Mouse (Mus musculus) MEL (cell line): ENCODE results near the gene Nelfb. TPM values are rescaled to one million over a fixed set of nuclear protein-coding genes. Genes with fewer than 3 reads are reported as not detected.
A peak's percentile ranks its signal among the peaks of the same experiment; 100 is the strongest.

ENCODE experiments used
- DNase-seq: peaks from one replicate; pipeline ENCODE4 v3.0.0; 2011; ENCODE audit warnings: low read depth, low spot score
- H3K27ac ChIP-seq: 2 replicates; pipeline ENCODE4 v1.5.1; 2012; ENCODE audit warnings: low read depth, mild to moderate bottlenecking, control low read depth, low read length, moderate library complexity; ENCODE audit not compliant: control insufficient read depth
- H3K27me3 ChIP-seq, 2 experiments: fragments of 150-350 bp in 1 of 2; sonication (generic) in 1 of 2; 2 replicates each; pipeline ENCODE4 v1.6.1; 2012; ENCODE audit warnings: low read length in 2 of 2, mild to moderate bottlenecking in 2 of 2, improper control_type of control experiment in 1 of 2, moderate library complexity in 1 of 2; ENCODE audit not compliant: insufficient read depth in 2 of 2, control insufficient read depth in 1 of 2
- H3K36me3 ChIP-seq, 2 experiments: 2 replicates each; pipeline ENCODE4 v1.6.1; 2012 to 2014; ENCODE audit warnings: low read length in 2 of 2, improper control_type of control experiment in 1 of 2, inconsistent platforms in 1 of 2, mild to moderate bottlenecking in 1 of 2; ENCODE audit not compliant: insufficient read depth in 2 of 2, control insufficient read depth in 1 of 2
- H3K4me1 ChIP-seq, 2 experiments: fragments of 150-350 bp in 1 of 2; sonication (generic) in 1 of 2; 2 replicates each; pipeline ENCODE4 v1.6.1; 2012; ENCODE audit warnings: low read length in 2 of 2, improper control_type of control experiment in 1 of 2, mild to moderate bottlenecking in 1 of 2; ENCODE audit not compliant: insufficient read depth in 2 of 2, control insufficient read depth in 1 of 2
- H3K4me3 ChIP-seq, 2 experiments: fragments of 150-350 bp in 1 of 2; sonication (generic) in 1 of 2; 2 replicates each; pipeline ENCODE4 v1.5.1; 2012; ENCODE audit warnings: low read depth in 2 of 2, low read length in 2 of 2, mild to moderate bottlenecking in 2 of 2, moderate library complexity in 2 of 2, control low read depth in 1 of 2, improper control_type of control experiment in 1 of 2; ENCODE audit not compliant: control insufficient read depth in 1 of 2, insufficient read depth in 1 of 2
- H3K79me2 ChIP-seq: 2 replicates; pipeline ENCODE4 v1.6.1; 2012; ENCODE audit warnings: mild to moderate bottlenecking, low read length, moderate library complexity; ENCODE audit not compliant: control insufficient read depth, poor library complexity, insufficient read depth
- H3K9ac ChIP-seq: 2 replicates; pipeline ENCODE4 v1.6.1; 2012; ENCODE audit warnings: low read depth, mild to moderate bottlenecking, control low read depth, low read length, moderate library complexity; ENCODE audit not compliant: control insufficient read depth, poor library complexity, severe bottlenecking
- H3K9me3 ChIP-seq: fragments of 150-350 bp; sonication (generic); replicated peaks from 2 replicates; pipeline ENCODE4 v1.6.1; 2012; ENCODE audit warnings: mild to moderate bottlenecking, low read length, improper control_type of control experiment, moderate library complexity; ENCODE audit not compliant: insufficient read depth
- MAZ ChIP-seq: IDR thresholded peaks from 2 replicates; pipeline ENCODE4 v1.6.1; 2012; ENCODE audit warnings: low read depth, mild to moderate bottlenecking, inconsistent platforms, low read length, improper control_type of control experiment
- MXI1 ChIP-seq: IDR thresholded peaks from 2 replicates; pipeline ENCODE4 v1.6.1; 2011; ENCODE audit warnings: mild to moderate bottlenecking, low read depth, low read length, improper control_type of control experiment
- MYC ChIP-seq: IDR thresholded peaks from 2 replicates; pipeline ENCODE4 v1.6.1; 2011; ENCODE audit warnings: low read depth, mild to moderate bottlenecking, low read length, improper control_type of control experiment, moderate library complexity
- POLR2A ChIP-seq, 2 experiments: IDR thresholded peaks; 2 replicates each; pipeline ENCODE4 v1.6.1; 2011 to 2012; ENCODE audit warnings: low read length in 2 of 2, mild to moderate bottlenecking in 2 of 2, control low read depth in 1 of 2, improper control_type of control experiment in 1 of 2, low read depth in 1 of 2, moderate library complexity in 1 of 2; ENCODE audit not compliant: control insufficient read depth in 1 of 2, insufficient read depth in 1 of 2, poor library complexity in 1 of 2
- SMC3 ChIP-seq: IDR thresholded peaks from 2 replicates; pipeline ENCODE4 v1.6.1; 2011; ENCODE audit warnings: low read depth, low read length, improper control_type of control experiment
- TCF12 ChIP-seq: IDR thresholded peaks from 2 replicates; pipeline ENCODE4 v1.6.1; 2014; ENCODE audit warnings: low read depth, mild to moderate bottlenecking, inconsistent platforms, low read length, improper control_type of control experiment, moderate library complexity
- ZNF384 ChIP-seq: IDR thresholded peaks from 2 replicates; pipeline ENCODE4 v1.6.1; 2012; ENCODE audit warnings: low read depth, mild to moderate bottlenecking, inconsistent platforms, low read length, improper control_type of control experiment
- polyA plus RNA-seq, 2 experiments: library from polyadenylated mRNA; stranded (reverse) in 1 of 2; unstranded in 1 of 2; fragments of >175 nt in 1 of 2; fragments of >200 nt in 1 of 2; gene quantifications; 2 replicates each; pipeline versions ENCODE4 v1.2.1 to v1.2.4; 2012; ENCODE audit warnings: low replicate concordance in 2 of 2, low read depth in 1 of 2; ENCODE audit not compliant: insufficient read length in 2 of 2, insufficient read depth in 1 of 2, missing spikeins in 1 of 2
- total RNA-seq: library from RNA; depleted of rRNA; stranded (reverse); fragments of 300-350 nt; gene quantifications from 2 replicates; pipeline ENCODE4 v1.2.3, GENCODE M21; 2012

Nelfb gene
- total and polyA plus RNA-seq, 3 experiments, result 62.9 to 83.5 TPM; not detected in 1

- Histone ChIP-seq H3K4me3 (no peak overlapping the region), H3K9ac (no peak overlapping the region), H3K36me3 (peaks cover 6 to 12% of the 10 kb centered on the region in 2 experiments; a peak in 3 of 4 replicates), H3K27ac (no peak overlapping the region), H3K27me3 (no peaks in the 10 kb centered on the region), H3K9me3 (no peaks in the 10 kb centered on the region), H3K79me2 (peaks cover under 1% of the 10 kb centered on the region; the same call in 1 of the 2 replicates), H3K4me1 (peaks cover 8 to 23% of the 10 kb centered on the region in 2 experiments)
- no peak for DNase-seq
- TF ChIP-seq TCF12, result no peak
- no peak for TF ChIP-seq MAZ
- no peak for TF ChIP-seq MYC
Observed at GRCm38 (mm10) chr2:25200631-25201030, 10.7 kb downstream of the Nelfb start.

GRCm38 (mm10) chr2:25197946-25198345 lies 13.3 kb downstream of the Nelfb start:
- Histone ChIP-seq H3K36me3 (peaks cover 2 to 18% of the 10 kb centered on the region in 2 experiments; a peak in 2 of 4 replicates), H3K27me3 (no peaks in the 10 kb centered on the region), H3K9ac (no peak overlapping the region), H3K27ac (0 out of 2 replicates have a peak overlapping the region, but pooled peaks have one; percentile 96), H3K4me3 (no peak overlapping the region), H3K4me1 (peaks cover 6 to 33% of the 10 kb centered on the region in 2 experiments), H3K9me3 (no peaks in the 10 kb centered on the region), H3K79me2 (peaks cover 21% of the 10 kb centered on the region)
- TF ChIP-seq MXI1, result no peak
- DNase-seq, result no peak

GRCm38 (mm10) chr2:25197191-25197590 lies 14.1 kb downstream of the Nelfb start:
- Histone ChIP-seq H3K4me3 (peak overlapping the region; percentile 51 to 72), H3K27ac (peak overlapping the region; percentile 96), H3K4me1 (peaks cover 6 to 32% of the 10 kb centered on the region in 2 experiments), H3K9ac (peak overlapping the region; percentile 84), H3K27me3 (no peaks in the 10 kb centered on the region), H3K36me3 (peaks cover 2 to 17% of the 10 kb centered on the region in 2 experiments; a peak in 2 of 4 replicates), H3K79me2 (peaks cover 21% of the 10 kb centered on the region), H3K9me3 (no peaks in the 10 kb centered on the region)
- peak; percentile 48 for DNase-seq
- no peak for TF ChIP-seq ZNF384
- no peak for TF ChIP-seq SMC3
- TF ChIP-seq POLR2A (IDR thresholded peaks at IDR 0.05; ENCODE audit: control insufficient read depth in 1 of 2, insufficient read depth in 1 of 2, low read depth in 1 of 2, low read length in 2 of 2, poor library complexity in 1 of 2), result 0 out of 4 replicates have a peak, but pooled peaks of 1 of the 2 experiments have one; percentile 17
